Mouse (Mus musculus): ENCODE data around the gene Cyld. TPM values are rescaled to one million over a fixed set of nuclear protein-coding genes. Genes with fewer than 3 reads are reported as not detected.

Gene Cyld
- polyA plus RNA-seq, 1 experiment from 2014 or later, result 7.7 TPM

GRCm38 (mm10) chr8:88796651-88797050, 99.8 kb downstream of the Cyld start:
- Histone ChIP-seq H3K27ac (no peak overlapping the region), H3K27me3 (replicated peaks) (no peaks in the 10 kb centered on the region), H3K4me3 (no peak overlapping the region), H3K4me2 (no peak overlapping the region), H3K4me1 (no peaks in the 10 kb centered on the region), H3K9ac (no peak overlapping the region), H3K9me3 (replicated peaks) (no peaks in the 10 kb centered on the region), H3K36me3 (no peaks in the 10 kb centered on the region)
- ATAC-seq, result no peak
- WGBS (ENCODE audit: insufficient replicate concordance), result 86% methylated on average over 9 of the region's 9 CpGs

Other genes starting within 250 kb of the Cyld start
- gene Nkd1, start 175.7 kb upstream of the Cyld start, polyA plus RNA-seq (2016; fragmentation: Nextera tagmentation; extraction: Ambion mirVana), result 4.3 and 5.5 TPM in 2 replicates
- 2.6 and 2.7 TPM in 2 replicates for gene Snx20, start 60.9 kb upstream of the Cyld start, polyA plus RNA-seq (2016; fragmentation: Nextera tagmentation; extraction: Ambion mirVana)
- 0.05 and 0.06 TPM in 2 replicates for gene Nod2, start 49.7 kb upstream of the Cyld start, polyA plus RNA-seq (2016; fragmentation: Nextera tagmentation; extraction: Ambion mirVana)